Mouse (Mus musculus) neural tube, embryonic 11.5 days (tissue): ENCODE data around the gene Gm43064. TPM values are rescaled to one million over a fixed set of nuclear protein-coding genes. Genes with fewer than 3 reads are reported as not detected.

Experiments
- ATAC-seq: fragments of 200-750 bp; cut with Nextera tagmentation; 2 replicates; pipeline ENCODE4 v1.8.0; 2017; ENCODE audit warnings: moderate number of reproducible peaks, mild to moderate bottlenecking, moderate TSS enrichment, moderate library complexity; ENCODE audit not compliant: insufficient read depth, low FRiP score, low TSS enrichment
- DNase-seq: peaks from one replicate; pipeline ENCODE4 v3.0.0-alpha.2; 2015; ENCODE audit warnings: low spot score
- H3K27ac ChIP-seq: fragments of 300-500 bp; sonication (generic); 2 replicates; pipeline ENCODE4 v1.5.1; 2014; ENCODE audit warnings: low read depth, mild to moderate bottlenecking, low read length
- H3K27me3 ChIP-seq: fragments of 300-500 bp; sonication (generic); 2 replicates; pipeline ENCODE4 v1.6.1; 2014; ENCODE audit warnings: mild to moderate bottlenecking, low read length, mixed read lengths; ENCODE audit not compliant: control insufficient read depth, insufficient read depth
- H3K36me3 ChIP-seq: fragments of 300-500 bp; sonication (generic); 2 replicates; pipeline ENCODE4 v1.6.1; 2014; ENCODE audit warnings: mild to moderate bottlenecking, low read length, moderate library complexity, mixed read lengths; ENCODE audit not compliant: control insufficient read depth, insufficient read depth
- H3K4me1 ChIP-seq: fragments of 300-500 bp; sonication (generic); 2 replicates; pipeline ENCODE4 v1.6.1; 2014; ENCODE audit warnings: low read length, mixed read lengths; ENCODE audit not compliant: control insufficient read depth, insufficient read depth
- H3K4me2 ChIP-seq: fragments of 300-500 bp; sonication (generic); 2 replicates; pipeline ENCODE4 v1.6.1; 2014; ENCODE audit warnings: low read depth, mild to moderate bottlenecking, moderate library complexity
- H3K4me3 ChIP-seq: fragments of 300-500 bp; sonication (generic); 2 replicates; pipeline ENCODE4 v1.5.1; 2014; ENCODE audit warnings: low read depth, low read length
- H3K9ac ChIP-seq: fragments of 300-500 bp; sonication (generic); 2 replicates; pipeline ENCODE4 v1.6.1; 2014; ENCODE audit warnings: mild to moderate bottlenecking, low read length
- H3K9me3 ChIP-seq: fragments of 300-500 bp; sonication (generic); 2 replicates; pipeline ENCODE4 v1.6.1; 2016; ENCODE audit warnings: low read length; ENCODE audit not compliant: control insufficient read depth
- WGBS: fragments of 180-500 bp; shearing (Covaris S2); extraction: QIAGEN DNeasy Blood & Tissue Kit; methylation state at CpG from one replicate; pipeline ENCODE4 v1.1.7; 2014; 5-methylcytosine and 5-hydroxymethylcytosine counted together
- polyA plus RNA-seq: library from polyadenylated mRNA; unstranded; fragments of >200 nt; fragmentation: Nextera tagmentation; extraction: Ambion mirVana; gene quantifications from 2 replicates; pipeline ENCODE4 v1.2.1, GENCODE M21; 2014

Gm43064 gene
- polyA plus RNA-seq, 1 experiment from 2014 or later = 0.19 TPM

- no peak overlapping the region for H3K4me2 ChIP-seq
- no peak for ATAC-seq
- 76% methylated on average over 8 of the region's 8 CpGs for WGBS
- no peak for DNase-seq
- H3K27ac ChIP-seq = no peak overlapping the region
- no peak overlapping the region for H3K9ac ChIP-seq
- no peaks in the 10 kb centered on the region for H3K27me3 ChIP-seq
- no peak overlapping the region for H3K4me3 ChIP-seq
- no peaks in the 10 kb centered on the region for H3K9me3 ChIP-seq
- no peaks in the 10 kb centered on the region for H3K36me3 ChIP-seq
- H3K4me1 ChIP-seq = no peaks in the 10 kb centered on the region
Measured at GRCm38 (mm10) chr3:103853804-103854203, 44.4 kb downstream of the Gm43064 start.

GRCm38 (mm10) chr3:103857036-103857805 lies 47.8 kb downstream of the Gm43064 start:
- Histone ChIP-seq H3K9ac (no peak overlapping the region), H3K27ac (no peak overlapping the region), H3K4me3 (no peak overlapping the region), H3K4me1 (no peaks in the 10 kb centered on the region), H3K9me3 (no peaks in the 10 kb centered on the region), H3K27me3 (no peaks in the 10 kb centered on the region), H3K36me3 (no peaks in the 10 kb centered on the region), H3K4me2 (no peak overlapping the region)
- no peak for DNase-seq
- no peak for ATAC-seq
- 89% methylated on average over 7 of the region's 7 CpGs for WGBS

- DNase-seq = no peak
- 93% methylated on average over 6 of the region's 6 CpGs for WGBS
- ATAC-seq = no peak
- Histone ChIP-seq H3K4me2 (no peak overlapping the region), H3K9ac (no peak overlapping the region), H3K27ac (no peak overlapping the region), H3K4me1 (no peaks in the 10 kb centered on the region), H3K36me3 (no peaks in the 10 kb centered on the region), H3K27me3 (no peaks in the 10 kb centered on the region), H3K4me3 (no peak overlapping the region), H3K9me3 (no peaks in the 10 kb centered on the region)
Measured at GRCm38 (mm10) chr3:103857977-103858563, 48.7 kb downstream of the Gm43064 start.

GRCm38 (mm10) chr3:103858881-103859801 lies 49.8 kb downstream of the Gm43064 start, which contains the start of gene Ptpn22:
Ptpn22 (plus strand) TSS chr3:103859795.
- Histone ChIP-seq H3K9me3 (no peaks in the 10 kb centered on the region), H3K4me2 (no peak within 1 kb of the TSS), H3K4me3 (no peak within 1 kb of the TSS), H3K27me3 (no peaks in the 10 kb centered on the region), H3K9ac (no peak within 1 kb of the TSS), H3K36me3 (no peaks in the 10 kb centered on the region), H3K27ac (no peak within 1 kb of the TSS), H3K4me1 (no peaks in the 10 kb centered on the region)
- DNase-seq (no peak), ATAC-seq (no peak)
- 78% methylated on average over 12 of the region's 12 CpGs for WGBS

GRCm38 (mm10) chr3:103859851-103860391 lies 50.5 kb downstream of the Gm43064 start:
- no peaks in the 10 kb centered on the region for H3K36me3 ChIP-seq
- ATAC-seq (no peak), DNase-seq (no peak)
- no peaks in the 10 kb centered on the region for H3K27me3 ChIP-seq
- H3K4me3 ChIP-seq = no peak overlapping the region
- no peak overlapping the region for H3K27ac ChIP-seq
- no peaks in the 10 kb centered on the region for H3K9me3 ChIP-seq
- H3K4me2 ChIP-seq = no peak overlapping the region
- H3K9ac ChIP-seq = no peak overlapping the region
- 75% methylated on average over 6 of the region's 6 CpGs for WGBS
- H3K4me1 ChIP-seq = no peaks in the 10 kb centered on the region

- WGBS = 78% methylated on average over 4 of the region's 4 CpGs
- Histone ChIP-seq H3K9me3 (no peaks in the 10 kb centered on the region), H3K4me1 (no peaks in the 10 kb centered on the region), H3K4me3 (no peak overlapping the region), H3K27me3 (no peaks in the 10 kb centered on the region), H3K9ac (no peak overlapping the region), H3K36me3 (no peaks in the 10 kb centered on the region), H3K4me2 (no peak overlapping the region), H3K27ac (no peak overlapping the region)
- ATAC-seq (no peak), DNase-seq (no peak)
Measured at GRCm38 (mm10) chr3:103862721-103863220, 53.4 kb downstream of the Gm43064 start.

GRCm38 (mm10) chr3:103864200-103864599 lies 54.8 kb downstream of the Gm43064 start:
- DNase-seq (no peak), ATAC-seq (no peak)
- Histone ChIP-seq H3K4me1 (no peaks in the 10 kb centered on the region), H3K36me3 (no peaks in the 10 kb centered on the region), H3K4me3 (no peak overlapping the region), H3K9me3 (no peaks in the 10 kb centered on the region), H3K27me3 (no peaks in the 10 kb centered on the region), H3K9ac (no peak overlapping the region), H3K4me2 (no peak overlapping the region), H3K27ac (no peak overlapping the region)
- 88% methylated on average over 6 of the region's 6 CpGs for WGBS

- no peaks in the 10 kb centered on the region for H3K9me3 ChIP-seq
Measured at GRCm38 (mm10) chr3:103867424-103867971, 58.1 kb downstream of the Gm43064 start.

More at GRCm38 (mm10) chr3:103867424-103867971, 58.1 kb downstream of the Gm43064 start:
- WGBS = 92% methylated on average over 5 of the region's 5 CpGs
- no peak overlapping the region for H3K4me2 ChIP-seq
- ATAC-seq (no peak), DNase-seq (no peak)
- no peak overlapping the region for H3K27ac ChIP-seq
- no peak overlapping the region for H3K4me3 ChIP-seq
- no peaks in the 10 kb centered on the region for H3K36me3 ChIP-seq
- no peaks in the 10 kb centered on the region for H3K27me3 ChIP-seq
- H3K4me1 ChIP-seq = no peaks in the 10 kb centered on the region
- H3K9ac ChIP-seq = no peak overlapping the region
